Mouse (Mus musculus): ENCODE data around the gene Bhlha9. TPM values are rescaled to one million over a fixed set of nuclear protein-coding genes. Genes with fewer than 3 reads are reported as not detected.

The Bhlha9 gene
- polyA plus RNA-seq (2015; fragmentation: Illumina TruSeq; extraction: RNeasy Lipid Tissue Mini Kit (QIAGEN cat#74804); ENCODE audit: insufficient read depth, low replicate concordance) = not detected

GRCm38 (mm10) chr11:76671871-76672475, at the start of gene Bhlha9:
Gene Bhlha9 (plus strand): TSS chr11:76672470.

DNA sequence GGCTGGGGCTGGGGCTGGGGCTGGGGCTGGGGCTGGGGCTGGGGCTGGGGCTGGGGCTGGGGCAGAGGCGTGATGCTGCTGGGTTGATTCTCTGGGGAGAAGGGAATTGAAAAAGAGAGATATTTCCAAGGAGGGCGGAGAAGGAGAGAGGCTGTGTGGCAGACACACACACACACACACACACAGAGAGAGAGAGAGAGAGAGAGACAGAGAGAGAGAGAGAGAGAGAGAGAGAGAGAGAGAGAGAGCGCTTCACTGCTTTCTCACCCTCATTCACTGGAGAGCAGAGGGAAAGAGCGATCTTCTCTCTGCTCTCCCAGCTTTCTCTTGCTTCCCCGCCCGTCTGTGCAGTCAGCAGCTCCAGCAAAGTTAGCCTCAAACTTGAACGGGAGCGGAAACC, 7.2 kb downstream of the Bhlha9 start, which contains the start of gene Trarg1:
Trarg1 (plus strand) TSS at position 301 of the 400 bp plus-strand sequence.

Other genes with a start within 250 kb of the Bhlha9 start
- gene Abr, start 50.2 kb upstream of the Bhlha9 start, polyA plus RNA-seq (2015; fragmentation: Illumina TruSeq; extraction: RNeasy Lipid Tissue Mini Kit (QIAGEN cat#74804); ENCODE audit: insufficient read depth, low replicate concordance) = 45.5 TPM
- 1.4 TPM for gene Trarg1, start 7.3 kb downstream of the Bhlha9 start, polyA plus RNA-seq (2015; fragmentation: Illumina TruSeq; extraction: RNeasy Lipid Tissue Mini Kit (QIAGEN cat#74804); ENCODE audit: insufficient read depth, low replicate concordance)
- gene Gosr1, start 91.1 kb downstream of the Bhlha9 start, polyA plus RNA-seq (2015; fragmentation: Illumina TruSeq; extraction: RNeasy Lipid Tissue Mini Kit (QIAGEN cat#74804); ENCODE audit: insufficient read depth, low replicate concordance) = 43.6 TPM
- 14.8 TPM for gene Cpd, start 174.5 kb downstream of the Bhlha9 start, polyA plus RNA-seq (2015; fragmentation: Illumina TruSeq; extraction: RNeasy Lipid Tissue Mini Kit (QIAGEN cat#74804); ENCODE audit: insufficient read depth, low replicate concordance)
- not detected for gene Tmigd1, start 229.7 kb downstream of the Bhlha9 start, polyA plus RNA-seq (2015; fragmentation: Illumina TruSeq; extraction: RNeasy Lipid Tissue Mini Kit (QIAGEN cat#74804); ENCODE audit: insufficient read depth, low replicate concordance)